Mouse (Mus musculus): ENCODE measurements at regions not wholly inside any gene's neighbourhood (a gene's known extent, or its start where the extent isn't known, plus 50 kb on each side); places are given as distances from the start of the nearest gene placed in this dataset.

DNA sequence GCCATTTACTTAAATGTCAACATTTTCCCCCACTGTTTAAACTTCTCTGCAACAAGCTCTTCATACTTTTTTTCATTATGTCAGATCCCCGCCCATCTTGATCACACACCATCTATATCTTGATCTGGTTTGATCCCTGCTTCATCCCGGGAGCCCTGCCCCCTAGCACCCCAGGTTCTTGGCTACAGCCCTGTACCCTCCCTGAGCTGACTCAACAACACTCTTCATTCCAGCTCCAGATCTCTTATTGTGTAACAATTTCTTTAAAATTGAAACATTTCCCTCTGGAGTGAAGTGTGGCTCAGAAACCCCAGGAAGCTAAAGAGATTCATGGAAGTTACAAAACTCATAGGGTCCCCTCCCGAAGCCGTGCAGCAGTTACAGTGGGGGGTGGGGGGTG is 126.2 kb upstream of the Mast4 start:
- ATAC-seq (ENCODE audit: low FRiP score) = no peak
- Histone ChIP-seq H3K27me3 (ENCODE audit: insufficient read depth, low read length) (no peaks in the 10 kb centered on the region), H3K9ac (replicated peaks; ENCODE audit: low read length, poor library complexity, severe bottlenecking) (no peak overlapping the region), H3K4me3 (ENCODE audit: low read depth, low read length) (no peak overlapping the region), H3K9me3 (ENCODE audit: low read length) (no peaks in the 10 kb centered on the region), H3K36me3 (ENCODE audit: insufficient read depth, low read length) (no peaks in the 10 kb centered on the region), H3K4me1 (ENCODE audit: insufficient read depth, low read length) (no peaks in the 10 kb centered on the region), H3K4me2 (ENCODE audit: low read depth, low read length, poor library complexity, severe bottlenecking) (no peak overlapping the region), H3K27ac (ENCODE audit: low read depth, low read length) (no peak overlapping the region)
- DNase-seq (ENCODE audit: low spot score) = no peak
- WGBS = 89% methylated on average over 4 of the region's 4 CpGs
- TF ChIP-seq CTCF (IDR thresholded peaks at IDR 0.05) = no peak

DNA sequence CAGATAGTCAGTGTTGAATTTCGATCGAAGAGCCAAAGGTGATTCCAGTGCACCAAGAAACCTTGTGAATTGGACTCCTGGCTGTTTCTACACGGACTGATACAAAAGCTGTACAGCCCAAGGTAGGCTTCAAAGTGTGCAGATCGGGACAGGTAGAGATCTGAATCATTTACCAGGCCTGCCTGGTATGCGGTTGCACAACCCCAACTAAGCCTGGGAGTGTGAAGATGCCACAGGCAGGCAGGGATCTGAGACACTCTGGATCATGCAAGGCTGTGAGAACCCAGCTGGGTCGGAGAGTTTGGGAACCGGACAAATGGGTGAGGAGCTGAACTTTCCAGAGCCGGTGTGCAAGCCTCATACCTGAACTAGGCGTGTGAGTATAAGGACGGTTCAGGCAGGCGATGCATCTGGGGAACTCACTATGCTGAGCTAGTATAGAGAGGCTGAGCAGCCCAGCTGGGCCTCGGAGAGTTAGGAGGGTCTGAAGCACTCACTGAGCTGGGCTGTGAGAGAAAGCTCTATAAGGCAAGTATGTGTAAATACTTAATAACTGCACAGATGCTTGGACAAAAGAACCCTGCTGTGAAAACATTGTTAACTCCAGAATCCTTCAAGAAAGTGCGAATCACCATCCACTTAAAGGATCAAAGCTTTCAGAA is 125.3 kb upstream of the Mast4 start:
- Histone ChIP-seq H3K27ac (ENCODE audit: low read depth, low read length) (no peak overlapping the region), H3K4me2 (ENCODE audit: low read depth, low read length, poor library complexity, severe bottlenecking) (no peak overlapping the region), H3K36me3 (ENCODE audit: insufficient read depth, low read length) (no peaks in the 10 kb centered on the region), H3K4me1 (ENCODE audit: insufficient read depth, low read length) (no peaks in the 10 kb centered on the region), H3K27me3 (ENCODE audit: insufficient read depth, low read length) (no peaks in the 10 kb centered on the region), H3K4me3 (ENCODE audit: low read depth, low read length) (no peak overlapping the region), H3K9ac (replicated peaks; ENCODE audit: low read length, poor library complexity, severe bottlenecking) (no peak overlapping the region), H3K9me3 (ENCODE audit: low read length) (no peaks in the 10 kb centered on the region)
- no peak for TF ChIP-seq CTCF (IDR thresholded peaks at IDR 0.05)
- DNase-seq (ENCODE audit: low spot score) (no peak), ATAC-seq (ENCODE audit: low FRiP score) (no peak)
- WGBS = 83% methylated on average over 13 of the region's 13 CpGs

DNA sequence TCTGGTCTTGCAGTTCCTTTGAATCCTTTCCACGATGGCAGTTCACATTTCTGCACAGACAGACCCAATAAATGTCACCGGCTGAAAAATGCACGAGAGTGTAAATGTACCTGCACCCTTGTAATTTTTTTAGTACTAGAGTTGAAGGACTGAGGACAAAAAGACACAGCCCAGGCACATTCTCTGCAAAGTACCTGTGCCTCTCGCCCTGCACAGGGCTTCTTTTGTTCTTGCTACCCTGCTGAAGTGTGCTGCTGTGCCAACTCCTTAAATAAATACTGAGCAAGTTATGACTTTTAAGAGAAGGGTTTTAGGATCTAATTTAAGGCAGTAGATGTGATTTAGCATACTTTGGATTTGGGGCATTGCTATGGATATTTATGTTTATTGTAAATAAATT is 118.5 kb upstream of the Mast4 start:
- Histone ChIP-seq H3K4me3 (ENCODE audit: low read depth, low read length) (no peak overlapping the region), H3K4me1 (ENCODE audit: insufficient read depth, low read length) (no peaks in the 10 kb centered on the region), H3K27ac (ENCODE audit: low read depth, low read length) (no peak overlapping the region), H3K27me3 (ENCODE audit: insufficient read depth, low read length) (no peaks in the 10 kb centered on the region), H3K9me3 (ENCODE audit: low read length) (no peaks in the 10 kb centered on the region), H3K9ac (replicated peaks; ENCODE audit: low read length, poor library complexity, severe bottlenecking) (no peak overlapping the region), H3K36me3 (ENCODE audit: insufficient read depth, low read length) (no peaks in the 10 kb centered on the region), H3K4me2 (ENCODE audit: low read depth, low read length, poor library complexity, severe bottlenecking) (no peak overlapping the region)
- 69% methylated on average over 4 of the region's 4 CpGs for WGBS
- ATAC-seq (ENCODE audit: low FRiP score) = no peak
- no peak for TF ChIP-seq CTCF (IDR thresholded peaks at IDR 0.05)
- DNase-seq (ENCODE audit: low spot score) = no peak

DNA sequence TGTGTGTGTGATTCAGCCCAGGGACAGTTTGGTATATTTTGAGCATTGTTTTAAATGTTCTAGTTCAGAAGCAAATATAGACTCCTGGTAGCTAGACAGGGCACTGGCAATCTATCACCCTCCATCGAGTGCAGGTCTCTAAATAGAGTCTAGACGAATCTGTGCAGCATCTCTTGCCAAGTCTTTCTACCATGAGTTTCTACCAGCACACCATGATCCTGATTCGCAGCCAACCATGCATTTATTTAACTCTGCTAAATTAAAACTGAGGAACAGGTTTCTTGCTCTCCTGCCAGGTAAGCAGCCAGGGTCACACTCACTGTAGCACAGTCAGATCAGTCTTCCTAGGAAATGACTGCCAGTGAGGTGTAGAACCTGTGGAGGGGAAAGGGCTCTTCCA is 96.3 kb upstream of the Mast4 start:
- WGBS = 86% methylated on average over 3 of the region's 3 CpGs
- Histone ChIP-seq H3K4me2 (ENCODE audit: low read depth, low read length, poor library complexity, severe bottlenecking) (no peak overlapping the region), H3K4me3 (ENCODE audit: low read depth, low read length) (no peak overlapping the region), H3K9ac (replicated peaks; ENCODE audit: low read length, poor library complexity, severe bottlenecking) (no peak overlapping the region), H3K4me1 (ENCODE audit: insufficient read depth, low read length) (no peaks in the 10 kb centered on the region), H3K27ac (ENCODE audit: low read depth, low read length) (no peak overlapping the region), H3K27me3 (ENCODE audit: insufficient read depth, low read length) (no peaks in the 10 kb centered on the region), H3K9me3 (ENCODE audit: low read length) (no peaks in the 10 kb centered on the region), H3K36me3 (ENCODE audit: insufficient read depth, low read length) (no peaks in the 10 kb centered on the region)
- no peak for TF ChIP-seq CTCF (IDR thresholded peaks at IDR 0.05)
- DNase-seq (ENCODE audit: low spot score) = peak; percentile 53
- ATAC-seq (ENCODE audit: low FRiP score) = no peak

DNA sequence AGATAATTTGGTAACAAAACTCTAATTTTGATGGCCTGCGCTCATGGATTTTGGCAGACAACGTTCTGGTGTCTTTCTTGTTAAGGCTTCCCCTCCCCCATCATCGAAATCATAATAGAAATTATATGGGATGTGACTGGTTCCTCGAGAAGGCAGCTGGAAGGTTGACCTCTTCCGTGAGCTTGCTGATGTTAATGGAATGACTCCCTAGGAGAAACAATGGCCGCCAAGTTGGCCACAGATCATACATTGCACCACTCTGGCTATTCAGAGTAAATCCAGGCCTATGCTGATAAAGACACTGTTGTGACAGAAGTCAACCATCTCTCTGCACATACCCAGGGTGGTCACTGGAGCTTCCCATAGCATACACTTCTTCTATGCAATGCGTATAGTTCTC is 89.7 kb upstream of the Mast4 start:
- WGBS = 88% methylated on average over 7 of the region's 7 CpGs

DNA sequence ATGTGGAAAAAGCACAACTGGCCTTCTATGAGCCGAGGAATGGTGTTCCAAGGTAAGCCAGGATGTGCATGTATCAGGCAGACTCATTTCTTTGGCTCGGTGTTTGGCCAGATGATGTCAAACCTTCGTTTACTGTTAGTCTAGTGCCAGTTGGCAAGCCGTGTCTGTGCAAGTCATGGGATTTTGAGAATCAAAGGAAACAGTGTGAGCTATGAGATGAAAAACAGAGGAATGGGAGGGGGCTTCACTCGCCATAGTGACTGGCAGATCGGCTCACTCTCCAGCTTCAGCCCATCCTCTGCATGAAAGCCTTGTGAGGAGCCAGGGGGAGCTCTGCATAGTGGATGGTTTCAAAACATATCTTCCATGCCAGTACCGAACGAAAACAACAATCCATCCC is 89.1 kb upstream of the Mast4 start:
- 80% methylated on average over 8 of the region's 8 CpGs for whole genome bisulfite sequencing

More for the DNA sequence above, 89.7 kb upstream of the Mast4 start:
- no peak overlapping the region for H3K4me3 ChIP-seq (ENCODE audit: low read depth, low read length)
- no peak for TF ChIP-seq CTCF (IDR thresholded peaks at IDR 0.05)
- no peaks in the 10 kb centered on the region for H3K4me1 ChIP-seq (ENCODE audit: insufficient read depth, low read length)
- no peak overlapping the region for H3K27ac ChIP-seq (ENCODE audit: low read depth, low read length)
- H3K36me3 ChIP-seq (ENCODE audit: insufficient read depth, low read length) = no peaks in the 10 kb centered on the region
- no peak overlapping the region for H3K9ac ChIP-seq (replicated peaks; ENCODE audit: low read length, poor library complexity, severe bottlenecking)
- ATAC-seq (ENCODE audit: low FRiP score) = no peak
- no peak overlapping the region for H3K4me2 ChIP-seq (ENCODE audit: low read depth, low read length, poor library complexity, severe bottlenecking)
- H3K9me3 ChIP-seq (ENCODE audit: low read length) = no peaks in the 10 kb centered on the region
- H3K27me3 ChIP-seq (ENCODE audit: insufficient read depth, low read length) = no peaks in the 10 kb centered on the region
- no peak for DNase-seq (ENCODE audit: low spot score)

More for the DNA sequence above, 89.1 kb upstream of the Mast4 start:
- H3K27me3 ChIP-seq (ENCODE audit: insufficient read depth, low read length) = no peaks in the 10 kb centered on the region
- no peaks in the 10 kb centered on the region for H3K9me3 ChIP-seq (ENCODE audit: low read length)
- ATAC-seq (ENCODE audit: low FRiP score) (no peak), DNase-seq (ENCODE audit: low spot score) (peak; percentile 27)
- no peak overlapping the region for H3K4me2 ChIP-seq (ENCODE audit: low read depth, low read length, poor library complexity, severe bottlenecking)
- TF ChIP-seq CTCF (IDR thresholded peaks at IDR 0.05) = no peak
- no peaks in the 10 kb centered on the region for H3K36me3 ChIP-seq (ENCODE audit: insufficient read depth, low read length)
- no peaks in the 10 kb centered on the region for H3K4me1 ChIP-seq (ENCODE audit: insufficient read depth, low read length)
- H3K27ac ChIP-seq (ENCODE audit: low read depth, low read length) = no peak overlapping the region
- H3K4me3 ChIP-seq (ENCODE audit: low read depth, low read length) = no peak overlapping the region
- no peak overlapping the region for H3K9ac ChIP-seq (replicated peaks; ENCODE audit: low read length, poor library complexity, severe bottlenecking)

All from midbrain, postnatal 0 days (tissue).